Mouse (Mus musculus) T-helper 17 cell (primary cell): Measurements from ENCODE around the gene Pdia2.
"Not testable (repeated sequence)": the region's sequence is repeated elsewhere in the genome, so short reads cannot be mapped to it uniquely, and the experiment has no call there.

Source experiments
- in situ Hi-C, 2 experiments: fragments of 300-600 bp; cut with MboI, MseI; formaldehyde crosslinking; loops; 1 replicate in 1 of 2; 2 replicates in 1 of 2; pipeline ENCODE4 v1.15.1; 2025; ENCODE audit warnings: high pct_unique_total_duplicates in 2 of 2

The Pdia2 gene

GRCm38 (mm10) chr17:26200831-26201705 is 2.2 kb upstream of the Pdia2 start:
- in situ Hi-C loops, result no loop called here

DNA sequence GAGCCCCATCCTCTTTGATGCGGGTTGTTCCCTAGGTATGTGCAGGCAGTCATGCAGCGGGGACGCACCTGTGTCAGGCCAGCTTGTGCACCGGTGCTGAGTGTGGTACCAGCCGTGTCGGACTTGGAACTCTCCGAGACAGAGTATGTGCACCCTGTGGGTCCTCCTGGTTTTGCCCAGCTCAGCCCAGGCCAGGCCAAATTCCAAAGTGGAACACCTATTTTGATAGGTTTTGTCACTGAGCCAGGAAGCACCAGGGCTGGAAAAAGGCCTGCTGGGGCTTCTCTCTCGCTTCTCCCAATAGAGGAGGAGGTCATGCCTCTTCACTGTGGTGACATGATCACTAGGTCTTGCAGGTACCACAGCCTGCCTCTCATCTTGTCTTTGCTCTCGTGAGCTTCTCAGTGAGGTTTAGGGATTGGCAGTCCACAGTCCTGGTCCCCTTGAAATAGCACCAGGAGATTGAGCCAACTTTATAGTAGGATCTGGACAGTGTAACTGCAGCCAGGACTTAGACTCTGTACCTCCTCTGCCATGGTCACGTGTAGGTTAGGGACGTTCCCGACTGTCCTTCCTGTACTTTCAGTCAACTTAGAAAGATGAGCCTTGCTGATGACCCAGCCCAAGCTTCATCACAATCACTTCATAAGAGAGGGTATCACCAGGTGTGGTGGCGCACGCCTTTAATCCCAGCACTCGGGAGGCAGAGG is 6.3 kb downstream of the Pdia2 start:
- in situ Hi-C loops, result loop anchor here in 1 of 2 experiments (10.0 kb wide), 1 partner anchor 422 kb away; no protein-coding TSS in a partner anchor

GRCm38 (mm10) chr17:26191486-26191885 is 7.4 kb downstream of the Pdia2 start:
- in situ Hi-C loops, result loop anchor here in 1 of 2 experiments (10.0 kb wide), 1 partner anchor 423 kb away; no protein-coding TSS in a partner anchor

GRCm38 (mm10) chr17:26188091-26188805 is 10.6 kb downstream of the Pdia2 start:
- in situ Hi-C loops, result no loop called here

DNA sequence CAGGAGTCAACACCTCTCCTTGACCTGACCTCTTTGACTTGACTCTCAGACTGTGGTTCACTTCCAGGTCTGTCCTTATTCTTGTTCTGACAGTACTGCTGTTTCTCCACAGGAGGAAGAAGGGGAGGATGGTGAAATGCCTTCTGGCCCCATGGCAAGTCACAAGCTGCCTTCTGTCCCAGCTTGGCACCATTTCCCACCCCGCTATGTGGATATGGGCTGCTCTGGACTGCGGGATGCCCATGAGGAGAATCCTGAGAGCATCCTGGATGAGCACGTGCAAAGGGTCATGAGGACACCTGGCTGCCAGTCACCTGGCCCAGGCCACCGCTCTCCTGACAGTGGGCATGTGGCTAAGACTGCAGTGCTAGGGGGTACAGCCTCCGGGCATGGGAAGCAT is 11.3 kb downstream of the Pdia2 start:
- in situ Hi-C loops, result no loop called here

DNA sequence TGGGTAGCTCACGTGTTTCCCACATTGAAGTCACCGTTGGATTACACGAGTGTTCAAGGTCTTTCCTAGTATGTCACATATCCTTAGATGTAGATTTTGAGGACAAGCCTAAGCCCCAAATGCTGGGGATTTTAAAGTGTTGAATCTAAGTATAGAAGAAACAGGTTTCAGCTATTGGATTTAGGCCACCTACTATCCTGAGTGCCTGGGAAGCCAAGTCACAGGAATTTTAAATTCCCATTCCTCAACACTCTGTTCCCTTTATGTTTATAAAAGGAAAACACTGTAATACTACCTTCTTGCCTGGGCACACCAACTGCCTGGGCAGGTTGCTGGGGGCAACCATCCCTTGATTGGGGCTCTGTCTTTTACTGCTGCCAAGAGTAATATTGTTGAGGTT is 17.7 kb downstream of the Pdia2 start:
- in situ Hi-C loops, result no loop called here

DNA sequence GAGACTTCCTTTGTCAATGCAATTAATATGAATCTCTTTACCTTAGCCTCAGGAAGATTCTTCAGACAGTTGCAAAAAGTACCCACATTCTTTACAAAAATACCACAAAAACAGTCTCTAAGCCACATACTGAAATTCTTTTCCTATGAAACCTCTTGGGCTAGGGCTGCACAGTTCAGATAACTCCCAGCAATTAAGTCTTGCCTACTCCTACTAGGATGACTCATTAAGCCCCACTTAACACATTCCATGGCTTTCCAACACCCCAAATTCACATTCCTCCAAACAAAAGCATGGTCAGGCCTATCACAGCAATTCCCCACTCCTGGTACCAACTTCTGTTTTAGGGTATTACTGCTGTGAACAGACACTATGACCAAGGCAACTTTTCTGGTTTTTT is 20.3 kb downstream of the Pdia2 start:
- in situ Hi-C loops, result no loop called here

DNA sequence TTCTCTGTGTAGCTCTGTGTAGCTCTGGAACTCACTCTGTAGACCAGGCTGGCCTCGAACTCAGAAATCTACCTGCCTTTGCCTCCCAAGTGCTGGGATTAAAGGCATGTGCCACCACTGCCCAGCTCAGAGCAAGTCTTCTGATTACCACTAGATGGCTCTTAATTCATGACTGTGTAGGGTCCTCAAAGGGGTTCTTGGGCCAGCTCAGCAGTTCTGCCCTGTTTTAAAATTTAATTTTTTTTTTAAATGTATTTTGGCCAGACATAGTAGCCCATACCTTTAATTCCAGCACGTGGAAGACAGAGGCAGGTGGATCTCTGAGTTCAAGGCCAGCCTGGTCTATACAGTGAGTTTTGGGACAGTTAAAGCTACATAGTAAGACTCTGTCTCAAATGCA is 23.6 kb downstream of the Pdia2 start:
- in situ Hi-C loops, result not testable (repeated sequence)

GRCm38 (mm10) chr17:26168039-26168438 is 30.8 kb downstream of the Pdia2 start:
- in situ Hi-C loops, result no loop called here

DNA sequence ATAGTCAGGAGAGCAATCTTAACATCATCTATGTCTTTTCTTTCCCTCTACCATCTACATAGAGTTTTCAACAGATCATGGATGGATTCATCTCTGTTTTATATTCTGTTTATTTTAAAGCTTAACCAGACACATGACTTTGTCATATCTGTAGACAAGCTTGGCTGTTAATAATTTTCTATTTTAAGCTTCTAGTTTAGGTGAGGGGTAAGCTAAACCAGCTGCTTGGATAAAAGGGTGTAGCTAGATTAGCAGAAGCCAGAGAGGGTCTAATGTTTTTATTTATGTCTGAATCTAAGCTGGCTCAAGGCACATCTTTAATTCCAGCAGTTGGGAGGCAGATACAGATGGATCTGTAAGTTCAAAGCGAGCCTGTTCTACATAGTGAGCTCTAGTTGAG is 36.2 kb downstream of the Pdia2 start:
- in situ Hi-C loops, result no loop called here

- in situ Hi-C loops, result no loop called here
These were observed 46.8 kb downstream of the Pdia2 start for GRCm38 (mm10) chr17:26151886-26152630.

DNA sequence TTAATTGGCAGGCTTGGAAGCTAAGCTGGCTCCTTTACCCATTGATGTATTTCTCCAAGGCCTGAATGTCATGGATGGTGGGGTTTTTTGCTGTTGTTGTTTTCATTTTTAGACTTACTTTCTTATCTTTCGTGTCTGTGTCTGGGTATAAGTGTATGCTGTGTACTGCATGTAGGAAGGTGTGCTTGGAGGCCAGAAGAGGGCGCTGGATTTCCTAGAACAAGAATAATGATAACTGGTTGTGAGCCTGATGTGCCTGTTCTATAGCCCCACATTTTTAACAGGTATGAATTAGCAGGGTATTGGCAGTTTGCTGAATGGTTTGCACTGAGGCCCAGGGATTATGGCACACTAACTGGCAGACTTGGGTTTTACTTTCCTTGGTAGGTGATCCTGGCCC is 49.8 kb downstream of the Pdia2 start:
- in situ Hi-C loops, result no loop called here
